Mouse (Mus musculus): ENCODE data around the gene Tmem164.
A peak's percentile ranks its signal among the peaks of the same experiment; 100 is the strongest.

Tmem164 gene

GRCm38 (mm10) chrX:142688509-142688908 is 7.3 kb downstream of the Tmem164 start:
- DNase-seq (ENCODE audit: low spot score): no peak

- DNase-seq (ENCODE audit: low spot score): no peak
Measured at GRCm38 (mm10) chrX:142693256-142693655, 12.1 kb downstream of the Tmem164 start.

- DNase-seq (ENCODE audit: low spot score): no peak
Measured at GRCm38 (mm10) chrX:142694338-142694737, 13.1 kb downstream of the Tmem164 start.

- no peak for DNase-seq (ENCODE audit: low spot score)
Measured at GRCm38 (mm10) chrX:142694856-142695255, 13.7 kb downstream of the Tmem164 start.

GRCm38 (mm10) chrX:142696789-142697188 is 15.6 kb downstream of the Tmem164 start:
- DNase-seq (ENCODE audit: low spot score): no peak

- DNase-seq (ENCODE audit: low spot score): no peak
Measured at GRCm38 (mm10) chrX:142697545-142698204, 16.5 kb downstream of the Tmem164 start.

- DNase-seq (ENCODE audit: low spot score): no peak
Measured at GRCm38 (mm10) chrX:142698212-142698611, 17.0 kb downstream of the Tmem164 start.

GRCm38 (mm10) chrX:142702094-142702493 is 20.9 kb downstream of the Tmem164 start:
- DNase-seq (ENCODE audit: low spot score): no peak

GRCm38 (mm10) chrX:142702566-142702965 is 21.4 kb downstream of the Tmem164 start:
- DNase-seq (ENCODE audit: low spot score): peak; percentile 41

- no peak for DNase-seq (ENCODE audit: low spot score)
Measured at GRCm38 (mm10) chrX:142703953-142704352, 22.7 kb downstream of the Tmem164 start.

- no peak for DNase-seq (ENCODE audit: low spot score)
Measured at GRCm38 (mm10) chrX:142708257-142708656, 27.1 kb downstream of the Tmem164 start.

GRCm38 (mm10) chrX:142716014-142716413 is 34.8 kb downstream of the Tmem164 start:
- no peak for DNase-seq (ENCODE audit: low spot score)

GRCm38 (mm10) chrX:142717958-142718478 is 36.8 kb downstream of the Tmem164 start:
- DNase-seq (ENCODE audit: low spot score): no peak

GRCm38 (mm10) chrX:142718759-142719158 is 37.6 kb downstream of the Tmem164 start:
- no peak for DNase-seq (ENCODE audit: low spot score)

GRCm38 (mm10) chrX:142721897-142722296 is 40.7 kb downstream of the Tmem164 start:
- no peak for DNase-seq (ENCODE audit: low spot score)

GRCm38 (mm10) chrX:142724203-142724602 is 43.0 kb downstream of the Tmem164 start:
- DNase-seq (ENCODE audit: low spot score): no peak

- no peak for DNase-seq (ENCODE audit: low spot score)
Measured at GRCm38 (mm10) chrX:142725571-142725970, 44.4 kb downstream of the Tmem164 start.

GRCm38 (mm10) chrX:142726311-142726710 is 45.1 kb downstream of the Tmem164 start:
- no peak for DNase-seq (ENCODE audit: low spot score)

GRCm38 (mm10) chrX:142727847-142728246 is 46.6 kb downstream of the Tmem164 start:
- DNase-seq (ENCODE audit: low spot score): no peak

- no peak for DNase-seq (ENCODE audit: low spot score)
Measured at GRCm38 (mm10) chrX:142729040-142729439, 47.8 kb downstream of the Tmem164 start.

- DNase-seq (ENCODE audit: low spot score): no peak
Measured at GRCm38 (mm10) chrX:142729482-142729881, 48.3 kb downstream of the Tmem164 start.

GRCm38 (mm10) chrX:142737099-142737498 is 55.9 kb downstream of the Tmem164 start:
- DNase-seq (ENCODE audit: low spot score): no peak

- DNase-seq (ENCODE audit: low spot score): peak; percentile 20
Measured at GRCm38 (mm10) chrX:142737719-142738118, 56.5 kb downstream of the Tmem164 start.

GRCm38 (mm10) chrX:142747428-142747827 is 66.2 kb downstream of the Tmem164 start:
- no peak for DNase-seq (ENCODE audit: low spot score)
